Mouse (Mus musculus) lung, adult 2 months (tissue): ENCODE measurements around the gene Nudt22.

Experiments
- CTCF ChIP-seq: fragments of 200-500 bp; IDR thresholded peaks from 2 replicates; pipeline ENCODE4 v1.5.1; 2011; ENCODE audit warnings: mild to moderate bottlenecking, low read length, control low read depth; ENCODE audit not compliant: insufficient read depth
- POLR2A ChIP-seq: fragments of 200-500 bp; IDR thresholded peaks from 2 replicates; pipeline ENCODE4 v1.6.1; 2011; ENCODE audit warnings: low read depth, mild to moderate bottlenecking, control low read depth, low read length, borderline replicate concordance; ENCODE audit errors: extremely low read depth

- TF ChIP-seq CTCF (no peak), POLR2A (no peak)
Measured at GRCm38 (mm10) chr19:6987904-6988285, 8.0 kb downstream of the Nudt22 start.
